Mouse (Mus musculus) bone marrow macrophage, adult 2 months (primary cell): ENCODE measurements around the gene Ube2d1.

ENCODE experiments used
- CTCF ChIP-seq: IDR thresholded peaks from 2 replicates; pipeline ENCODE4 v1.5.1; 2012; ENCODE audit warnings: low read depth, mild to moderate bottlenecking, low read length, moderate library complexity
- POLR2A ChIP-seq: IDR thresholded peaks from 2 replicates; pipeline ENCODE4 v1.6.1; 2012; ENCODE audit warnings: mild to moderate bottlenecking, low read depth, low read length, borderline replicate concordance

GRCm38 (mm10) chr10:71332376-71332775 lies 47.3 kb upstream of the Ube2d1 start:
- TF ChIP-seq CTCF = no peak
- no peak for TF ChIP-seq POLR2A
